Mouse (Mus musculus): ENCODE data around the gene Prtn3.

DNA sequence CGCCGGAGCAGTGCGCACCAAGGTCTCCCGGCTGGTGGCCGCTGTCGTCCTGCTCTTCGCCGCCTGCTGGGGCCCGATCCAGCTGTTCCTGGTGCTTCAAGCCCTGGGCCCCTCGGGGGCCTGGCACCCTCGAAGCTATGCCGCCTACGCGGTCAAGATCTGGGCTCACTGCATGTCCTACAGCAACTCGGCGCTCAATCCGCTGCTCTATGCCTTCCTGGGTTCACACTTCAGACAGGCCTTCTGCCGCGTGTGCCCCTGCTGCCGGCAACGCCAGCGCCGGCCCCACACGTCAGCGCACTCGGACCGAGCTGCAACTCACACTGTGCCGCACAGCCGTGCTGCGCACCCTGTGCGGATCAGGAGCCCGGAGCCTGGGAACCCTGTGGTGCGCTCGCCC, 47.3 kb downstream of the Prtn3 start:
- TF ChIP-seq POLR2A (IDR thresholded peaks at IDR 0.05; ENCODE audit: control insufficient read depth, low read depth, low read length), result no peak
- TF ChIP-seq CTCF (IDR thresholded peaks at IDR 0.05; ENCODE audit: control insufficient read depth, insufficient read depth, insufficient replicate concordance, low read depth, low read length), result no peak
